ENCODE assay signal across 8 mouse cellular contexts in genomic region chr9:62295006-62295698, GRCm38 (mm10). TPM values are rescaled to one million over a fixed set of nuclear protein-coding genes. Genes with fewer than 3 reads are reported as not detected.
DNase-seq lines count a peak whose midpoint lies in the region; ATAC-seq lines count a peak whose summit lies in the region.

No protein-coding gene starts in this region.

- peak; percentile 90 for DNase-seq in forebrain, embryonic 14.5 days (ENCODE audit: low spot score)
- DNase-seq in adrenal gland, adult (ENCODE audit: inconsistent age in 2 of 2, low spot score in 1 of 2), result peak; percentile 80 to 92
- DNase-seq in heart, adult 8-10 months (ENCODE audit: low spot score), result peak; percentile 83
- peak; percentile 83 to 91 for DNase-seq in layer of hippocampus, postnatal 14 days (ENCODE audit: low spot score in 2 of 2)
- DNase-seq in spleen, postnatal 10 days (ENCODE audit: low spot score in 2 of 2), result peak; percentile 50 to 83

- ATAC-seq in forebrain, embryonic 14.5 days, result no peak; the same call in 1 of the 2 replicates
- ATAC-seq in forebrain, embryonic 16.5 days, result no peak
- ATAC-seq in common myeloid progenitor, adult 5-6 weeks (replicated peaks; ENCODE audit: low read depth, poor library complexity, severe bottlenecking), result peak; percentile 71

- H3K36me3 ChIP-seq in forebrain, embryonic 14.5 days (ENCODE audit: control insufficient read depth, insufficient read depth, low read length), result no peaks in the 10 kb centered on the region
- H3K36me3 ChIP-seq in forebrain, embryonic 16.5 days (ENCODE audit: control insufficient read depth, insufficient read depth), result no peaks in the 10 kb centered on the region
- H3K36me3 ChIP-seq in megakaryocyte, embryonic 14.5 days (replicated peaks; ENCODE audit: low read length), result no peaks in the 10 kb centered on the region

- no peak overlapping the region for H3K4me2 ChIP-seq in forebrain, embryonic 14.5 days (ENCODE audit: low read length)
- H3K4me2 ChIP-seq in forebrain, embryonic 16.5 days (ENCODE audit: low read length), result no peak overlapping the region

- H3K27ac ChIP-seq in forebrain, embryonic 14.5 days (ENCODE audit: low read depth, low read length), result no peak overlapping the region
- H3K27ac ChIP-seq in forebrain, embryonic 16.5 days (ENCODE audit: low read length), result no peak overlapping the region

- H3K4me1 ChIP-seq in forebrain, embryonic 14.5 days (ENCODE audit: control insufficient read depth, insufficient read depth, low read length), result no peaks in the 10 kb centered on the region
- no peaks in the 10 kb centered on the region for H3K4me1 ChIP-seq in forebrain, embryonic 16.5 days (replicated peaks; ENCODE audit: control insufficient read depth, insufficient read depth, low read length)
- H3K4me1 ChIP-seq in megakaryocyte, embryonic 14.5 days, result peaks cover 20% of the 10 kb centered on the region

- no peak overlapping the region for H3K9ac ChIP-seq in forebrain, embryonic 14.5 days (ENCODE audit: low read length)
- no peak overlapping the region for H3K9ac ChIP-seq in forebrain, embryonic 16.5 days (replicated peaks; ENCODE audit: low read depth, low read length)

- H3K27me3 ChIP-seq in forebrain, embryonic 14.5 days (replicated peaks; ENCODE audit: control insufficient read depth, insufficient read depth, low read length), result no peaks in the 10 kb centered on the region
- no peaks in the 10 kb centered on the region for H3K27me3 ChIP-seq in forebrain, embryonic 16.5 days (replicated peaks; ENCODE audit: control insufficient read depth, insufficient read depth, low read length)
- H3K27me3 ChIP-seq in megakaryocyte, embryonic 14.5 days (replicated peaks), result peaks cover 45% of the 10 kb centered on the region

- no peak overlapping the region for H3K4me3 ChIP-seq in forebrain, embryonic 14.5 days (ENCODE audit: low read depth, low read length)
- no peak overlapping the region for H3K4me3 ChIP-seq in forebrain, embryonic 16.5 days (replicated peaks; ENCODE audit: low read length)
- peak overlapping the region; percentile 35 for H3K4me3 ChIP-seq in megakaryocyte, embryonic 14.5 days (replicated peaks)

- 32% methylated on average over 7 of the region's 7 CpGs for WGBS in forebrain, embryonic 14.5 days
- 31% methylated on average over 7 of the region's 7 CpGs for WGBS in forebrain, embryonic 16.5 days

- no peaks in the 10 kb centered on the region for H3K9me3 ChIP-seq in forebrain, embryonic 14.5 days (replicated peaks; ENCODE audit: control insufficient read depth, low read length)
- no peaks in the 10 kb centered on the region for H3K9me3 ChIP-seq in forebrain, embryonic 16.5 days (ENCODE audit: control insufficient read depth, low read length)
- no peaks in the 10 kb centered on the region for H3K9me3 ChIP-seq in megakaryocyte, embryonic 14.5 days

RNA-seq across cellular contexts. Expression of gene Spesp1, which starts 13.1 kb away (rescaled TPM):
- not detected in 2 replicates for polyA plus RNA-seq in forebrain, embryonic 14.5 days (2014; fragmentation: Nextera tagmentation; extraction: Ambion mirVana)
- polyA plus RNA-seq in forebrain, embryonic 16.5 days (2015; fragmentation: Nextera tagmentation; extraction: Ambion mirVana), result not detected in 2 replicates
- total RNA-seq in common myeloid progenitor, adult 5-6 weeks (2017), result not detected in 2 replicates
- total RNA-seq in heart, adult 8-10 months (2022), result not detected
- total RNA-seq in layer of hippocampus, postnatal 14 days (2021), result under 1 TPM in 1 of 2 experiments, not detected in 1; 0.09 TPM
- not detected in 2 replicates for polyA plus RNA-seq in megakaryocyte, embryonic 14.5 days (2012; ENCODE audit: insufficient read depth, low replicate concordance)

RNA-seq across cellular contexts. Expression of gene Anp32a, which starts 45.9 kb away (rescaled TPM):
- 115 and 118 TPM in 2 replicates for polyA plus RNA-seq in forebrain, embryonic 14.5 days (2014; fragmentation: Nextera tagmentation; extraction: Ambion mirVana)
- polyA plus RNA-seq in forebrain, embryonic 16.5 days (2015; fragmentation: Nextera tagmentation; extraction: Ambion mirVana), result 166 and 186 TPM in 2 replicates
- 731 and 775 TPM in 2 replicates for total RNA-seq in common myeloid progenitor, adult 5-6 weeks (2017)
- total RNA-seq in heart, adult 8-10 months (2022), result 100 to 1,000 TPM; 196 to 226 (median 214) TPM
- total RNA-seq in layer of hippocampus, postnatal 14 days (2021), result 100 to 1,000 TPM; 241 to 247 TPM
- 15.3 and 263 TPM in 2 replicates for polyA plus RNA-seq in megakaryocyte, embryonic 14.5 days (2012; ENCODE audit: insufficient read depth, low replicate concordance)
